Mouse (Mus musculus) embryo, embryonic 10 days (tissue): ENCODE results near the gene Lrrc17.
"Not testable (repeated sequence)": the region's sequence is repeated elsewhere in the genome, so short reads cannot be mapped to it uniquely, and the experiment has no call there.

Source experiments
- DNase-seq: peaks from one replicate; pipeline ENCODE4 v3.0.0-alpha.2; 2015; ENCODE audit warnings: low spot score

Gene Lrrc17

DNA sequence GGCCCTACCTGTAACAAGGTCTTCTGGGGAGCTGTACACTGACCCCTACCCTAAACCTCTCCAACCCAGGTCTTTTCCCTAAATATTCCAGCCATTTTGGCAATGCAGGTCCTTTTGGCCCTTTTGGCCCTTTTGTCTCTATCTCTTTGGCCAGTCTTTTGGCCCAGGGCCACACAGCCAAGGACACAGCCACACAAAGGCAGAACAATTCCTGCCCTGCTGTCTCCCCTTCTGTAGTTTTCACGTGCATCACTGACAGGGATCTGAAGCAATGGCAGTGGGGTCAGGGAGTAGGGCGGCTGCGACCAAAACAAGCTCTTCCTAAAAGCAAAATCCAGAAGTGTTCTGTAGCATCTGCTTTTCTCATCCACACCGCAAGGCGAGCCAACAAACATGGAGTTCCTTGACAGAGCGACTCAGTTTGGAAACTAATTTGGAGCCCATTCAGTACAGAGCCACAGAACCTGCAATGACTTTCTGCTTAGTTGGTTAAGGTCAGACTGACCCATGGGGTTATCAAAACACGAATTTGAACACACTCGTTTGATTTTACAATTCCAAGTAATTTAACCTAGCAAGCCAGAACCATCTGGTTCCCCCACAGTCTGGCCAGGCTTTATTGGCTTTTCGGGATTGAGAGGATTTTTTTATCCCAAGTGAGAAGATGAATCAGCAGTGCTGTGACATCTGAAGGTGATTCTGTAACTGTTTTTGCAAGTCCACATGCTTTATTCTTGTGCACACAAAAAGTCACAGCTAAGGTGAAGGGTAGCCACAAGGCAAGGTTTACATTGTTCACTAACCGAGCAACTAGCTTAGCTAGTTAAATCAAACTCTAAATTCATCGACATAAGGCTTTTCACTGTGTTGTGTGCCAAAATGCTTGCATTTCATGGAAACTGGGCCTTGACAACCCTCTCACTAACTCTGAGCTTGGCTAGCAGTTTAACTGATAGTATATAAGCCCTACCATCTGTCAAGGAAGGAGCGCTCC lies 65.2 kb downstream of the Lrrc17 start:
- DNase-seq: peak; percentile 21

DNA sequence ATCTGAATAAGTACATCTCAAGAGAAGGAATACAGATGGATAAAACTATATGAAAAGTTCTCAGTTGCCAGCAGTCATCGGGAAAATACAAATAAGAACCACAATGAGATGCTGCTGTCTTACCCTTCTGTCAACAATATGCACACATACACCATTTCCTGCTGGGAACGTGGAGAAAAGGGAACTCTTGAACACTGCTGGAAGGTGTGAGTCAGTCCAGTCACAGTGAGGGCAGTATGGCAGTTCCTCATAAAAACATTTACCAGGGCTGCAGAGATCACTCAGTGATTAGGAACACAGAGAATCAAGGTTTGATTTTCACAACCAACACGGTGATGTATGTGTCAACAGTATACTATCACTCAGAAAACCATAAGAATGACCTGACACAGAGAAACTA lies 67.6 kb downstream of the Lrrc17 start:
- DNase-seq: no peak

DNA sequence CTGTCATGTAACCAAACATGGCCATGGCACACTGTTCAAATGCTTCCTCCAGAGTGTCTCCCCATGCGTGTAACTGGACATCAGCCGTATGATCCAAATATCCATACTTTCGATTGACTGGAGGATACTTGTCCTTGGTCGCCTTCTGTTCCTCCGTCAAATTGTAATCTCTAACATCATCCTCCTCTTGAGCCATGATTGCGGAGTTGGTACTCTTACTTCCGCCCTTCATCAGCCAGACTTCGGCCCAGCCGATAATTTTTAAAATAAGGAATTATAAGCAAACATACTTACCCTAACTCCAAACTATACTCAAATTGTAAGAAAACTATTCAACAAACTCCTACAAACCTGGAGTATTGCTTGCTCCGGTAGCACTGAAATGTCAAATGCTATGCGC lies 70.9 kb downstream of the Lrrc17 start:
- DNase-seq: not testable (repeated sequence)

DNA sequence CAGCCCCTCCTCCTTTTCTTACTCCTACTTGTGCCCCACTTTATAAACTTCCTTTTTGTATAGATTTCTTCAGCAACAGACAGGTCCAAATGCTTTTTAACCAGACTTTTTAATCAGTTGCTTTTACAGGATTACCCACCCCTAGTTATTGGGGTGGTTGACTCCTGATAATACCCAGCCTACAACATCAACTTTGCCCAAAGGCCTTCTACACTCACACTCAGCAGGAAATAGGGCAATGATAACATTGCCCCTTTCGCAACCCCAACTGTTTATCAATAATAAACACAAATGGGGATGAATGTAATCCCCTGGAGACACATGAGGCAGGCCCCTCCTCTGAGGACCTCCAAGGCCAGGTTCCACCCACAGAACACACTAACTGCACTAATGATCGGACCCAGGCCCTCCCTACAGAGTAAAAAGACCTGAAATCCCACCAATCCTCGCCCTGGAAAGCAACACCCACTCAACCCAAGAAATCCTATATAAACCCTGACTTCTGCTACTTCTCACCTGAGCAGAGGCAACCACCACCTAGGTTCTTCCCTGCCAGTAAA lies 73.2 kb downstream of the Lrrc17 start:
- no peak for DNase-seq
